Mouse (Mus musculus) ES-E14 (cell line): Measurements from ENCODE around the gene Gimap8.

Experiments
- CHD2 ChIP-seq: IDR thresholded peaks from 2 replicates; pipeline ENCODE4 v1.6.1; 2014; ENCODE audit warnings: mild to moderate bottlenecking, low read depth, low read length, inconsistent platforms
- HCFC1 ChIP-seq: IDR thresholded peaks from 2 replicates; pipeline ENCODE4 v1.6.1; 2012; ENCODE audit warnings: low read length, inconsistent platforms, borderline replicate concordance; ENCODE audit not compliant: insufficient read depth
- MAFK ChIP-seq: IDR thresholded peaks from 2 replicates; pipeline ENCODE4 v1.6.1; 2014; ENCODE audit warnings: mild to moderate bottlenecking, low read depth, low read length, inconsistent platforms; ENCODE audit not compliant: insufficient read depth
- ZC3H11A ChIP-seq: IDR thresholded peaks from 2 replicates; pipeline ENCODE4 v1.6.1; 2012; ENCODE audit warnings: low read depth, mild to moderate bottlenecking, inconsistent platforms, low read length, borderline replicate concordance

DNA sequence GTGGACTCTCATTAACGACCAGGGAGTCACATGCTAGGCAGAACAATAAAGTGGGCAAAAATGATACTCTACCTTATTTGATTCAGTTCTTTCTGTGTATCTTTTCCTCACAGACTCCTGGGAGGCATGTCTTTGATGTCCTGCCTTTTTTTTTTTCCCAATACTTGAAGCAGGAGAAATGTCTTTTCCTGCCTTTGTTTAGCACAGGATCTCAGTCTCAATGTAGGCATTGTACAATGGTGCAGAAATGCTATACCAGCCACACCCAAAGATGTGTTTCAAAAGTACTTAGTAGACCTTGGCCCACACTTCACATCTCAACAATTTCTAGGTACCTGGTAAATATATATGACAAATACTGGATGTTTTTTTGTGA is 50.5 kb downstream of the Gimap8 start:
- TF ChIP-seq MAFK, result no peak
- TF ChIP-seq HCFC1, result no peak
- TF ChIP-seq CHD2, result no peak
- TF ChIP-seq ZC3H11A, result no peak
